Mouse (Mus musculus): ENCODE measurements around the gene Strip2.

Gene Strip2

GRCm38 (mm10) chr6:29930665-29931064, 13.9 kb downstream of the Strip2 start:
- peak; percentile 40 for DNase-seq

GRCm38 (mm10) chr6:29931181-29931580, 14.4 kb downstream of the Strip2 start:
- DNase-seq = no peak

- DNase-seq = no peak
Observed at GRCm38 (mm10) chr6:29935741-29936140, 18.9 kb downstream of the Strip2 start.

GRCm38 (mm10) chr6:29940428-29940827, 23.6 kb downstream of the Strip2 start:
- DNase-seq = no peak

- DNase-seq = no peak
Observed at GRCm38 (mm10) chr6:29941036-29941435, 24.2 kb downstream of the Strip2 start.

GRCm38 (mm10) chr6:29944465-29944864, 27.7 kb downstream of the Strip2 start:
- no peak for DNase-seq

GRCm38 (mm10) chr6:29946568-29946967, 29.8 kb downstream of the Strip2 start:
- DNase-seq = no peak

- no peak for DNase-seq
Observed at GRCm38 (mm10) chr6:29947823-29948222, 31.0 kb downstream of the Strip2 start.

- DNase-seq = peak; percentile 47
Observed at GRCm38 (mm10) chr6:29956749-29957148, 39.9 kb downstream of the Strip2 start.

- no peak for DNase-seq
Observed at GRCm38 (mm10) chr6:29958669-29959068, 41.9 kb downstream of the Strip2 start.

- DNase-seq = peak; percentile 74
Observed at GRCm38 (mm10) chr6:29961081-29961480, 44.3 kb downstream of the Strip2 start.

GRCm38 (mm10) chr6:29967917-29968316, 51.1 kb downstream of the Strip2 start:
- DNase-seq = no peak

- DNase-seq = no peak
Observed at GRCm38 (mm10) chr6:29973341-29973740, 56.5 kb downstream of the Strip2 start.

GRCm38 (mm10) chr6:29974836-29975235, 58.0 kb downstream of the Strip2 start:
- DNase-seq = no peak

- no peak for DNase-seq
Observed at GRCm38 (mm10) chr6:29980461-29980860, 63.6 kb downstream of the Strip2 start.

GRCm38 (mm10) chr6:29981797-29982196, 65.0 kb downstream of the Strip2 start:
- no peak for DNase-seq

GRCm38 (mm10) chr6:29985058-29985498, 68.3 kb downstream of the Strip2 start:
- DNase-seq = peak; percentile 44

- DNase-seq = no peak
Observed at GRCm38 (mm10) chr6:29985504-29985903, 68.7 kb downstream of the Strip2 start.

GRCm38 (mm10) chr6:29985986-29986385, 69.2 kb downstream of the Strip2 start:
- no peak for DNase-seq

GRCm38 (mm10) chr6:29987246-29987645, 70.4 kb downstream of the Strip2 start:
- DNase-seq = no peak

GRCm38 (mm10) chr6:29998140-29998539, 81.3 kb downstream of the Strip2 start:
- DNase-seq = no peak

GRCm38 (mm10) chr6:29998771-29999170, 82.0 kb downstream of the Strip2 start:
- no peak for DNase-seq

GRCm38 (mm10) chr6:30002628-30003027, 85.8 kb downstream of the Strip2 start:
- DNase-seq = peak; percentile 5

- DNase-seq = no peak
Observed at GRCm38 (mm10) chr6:30005851-30006250, 89.0 kb downstream of the Strip2 start.

- no peak for DNase-seq
Observed at GRCm38 (mm10) chr6:30009204-30009603, 92.4 kb downstream of the Strip2 start.
